Mouse (Mus musculus) thymus, adult 2 months (tissue): ENCODE results near the gene Pimreg.

ENCODE experiments used
- CTCF ChIP-seq: fragments of 200-500 bp; IDR thresholded peaks from 2 replicates; pipeline ENCODE4 v1.5.1; 2012; ENCODE audit warnings: mild to moderate bottlenecking, control low read depth, low read length, moderate library complexity, borderline replicate concordance; ENCODE audit not compliant: control insufficient read depth, poor library complexity, insufficient read depth; ENCODE audit errors: extremely low read depth
- POLR2A ChIP-seq: fragments of 200-500 bp; IDR thresholded peaks from 2 replicates; pipeline ENCODE4 v1.6.1; 2012; ENCODE audit warnings: mild to moderate bottlenecking, low read length, control low read depth, moderate library complexity; ENCODE audit not compliant: control insufficient read depth, poor library complexity, insufficient read depth; ENCODE audit errors: extremely low read depth

DNA sequence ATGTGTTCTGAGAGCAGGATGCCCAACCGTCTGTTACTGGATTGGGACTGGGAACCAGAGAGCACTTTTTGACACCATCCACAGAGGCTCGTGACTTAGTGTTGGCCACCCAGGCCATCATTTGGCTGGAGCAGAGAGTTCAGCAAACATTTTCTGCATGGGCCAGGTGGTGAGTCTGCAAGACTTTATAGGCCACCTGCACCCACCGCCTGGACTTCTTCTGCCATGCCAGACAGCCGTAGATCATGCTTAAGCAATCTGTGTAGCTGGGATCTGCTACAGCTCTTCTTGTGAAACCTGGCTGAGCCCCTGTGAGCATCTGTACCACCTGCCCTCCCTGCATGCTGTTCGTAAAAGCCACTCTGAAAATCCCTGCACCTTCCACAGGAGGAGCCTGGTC lies 25.5 kb downstream of the Pimreg start:
- no peak for TF ChIP-seq POLR2A
- no peak for TF ChIP-seq CTCF
